Mouse (Mus musculus) embryonic facial prominence, embryonic 11.5 days (tissue): ENCODE data around the gene Fnbp1. TPM values are rescaled to one million over a fixed set of nuclear protein-coding genes. Genes with fewer than 3 reads are reported as not detected.

Experiments
- ATAC-seq: fragments of 200-750 bp; cut with Nextera tagmentation; replicated peaks from 2 replicates; pipeline ENCODE4 v1.8.0; 2017; ENCODE audit warnings: low read depth; ENCODE audit not compliant: insufficient number of reproducible peaks, low FRiP score, low TSS enrichment
- DNase-seq: peaks from one replicate; pipeline ENCODE4 v3.0.0-alpha.2; 2015; ENCODE audit warnings: low spot score
- H3K27ac ChIP-seq: fragments of 300-500 bp; sonication (generic); replicated peaks from 2 replicates; pipeline ENCODE4 v1.5.1; 2014; ENCODE audit warnings: mild to moderate bottlenecking, low read depth, low read length, control low read depth
- H3K27me3 ChIP-seq: fragments of 300-500 bp; sonication (generic); 2 replicates; pipeline ENCODE4 v1.6.1; 2014; ENCODE audit warnings: mild to moderate bottlenecking, low read length, moderate library complexity, mixed read lengths; ENCODE audit not compliant: control insufficient read depth, insufficient read depth
- H3K36me3 ChIP-seq: fragments of 300-500 bp; sonication (generic); replicated peaks from 2 replicates; pipeline ENCODE4 v1.6.1; 2014; ENCODE audit warnings: low read depth, mild to moderate bottlenecking, low read length, moderate library complexity, mixed read lengths; ENCODE audit not compliant: control insufficient read depth, insufficient read depth
- H3K4me1 ChIP-seq: fragments of 300-500 bp; sonication (generic); 2 replicates; pipeline ENCODE4 v1.6.1; 2014; ENCODE audit warnings: low read length, mixed read lengths; ENCODE audit not compliant: control insufficient read depth, insufficient read depth
- H3K4me2 ChIP-seq: fragments of 300-500 bp; sonication (generic); 2 replicates; pipeline ENCODE4 v1.6.1; 2014; ENCODE audit warnings: low read depth, mild to moderate bottlenecking, control low read depth, low read length, moderate library complexity
- H3K4me3 ChIP-seq: fragments of 300-500 bp; sonication (generic); 2 replicates; pipeline ENCODE4 v1.5.1; 2014; ENCODE audit warnings: low read depth, low read length, control low read depth
- H3K9ac ChIP-seq: fragments of 300-500 bp; sonication (generic); replicated peaks from 2 replicates; pipeline ENCODE4 v1.6.1; 2014; ENCODE audit warnings: mild to moderate bottlenecking, control low read depth, low read length
- H3K9me3 ChIP-seq: fragments of 300-500 bp; sonication (generic); replicated peaks from 2 replicates; pipeline ENCODE4 v1.6.1; 2016; ENCODE audit warnings: mild to moderate bottlenecking, low read length, inconsistent platforms, mixed read lengths; ENCODE audit not compliant: control insufficient read depth
- WGBS: fragments of 180-500 bp; shearing (Covaris S2); extraction: QIAGEN DNeasy Blood & Tissue Kit; methylation state at CpG from one replicate; pipeline ENCODE4 v1.1.7; 2014; 5-methylcytosine and 5-hydroxymethylcytosine counted together
- polyA plus RNA-seq: library from polyadenylated mRNA; unstranded; fragments of >200 nt; fragmentation: Nextera tagmentation; extraction: Ambion mirVana; gene quantifications from 2 replicates; pipeline ENCODE4 v1.2.1, GENCODE M21; 2014

The Fnbp1 gene
- polyA plus RNA-seq, 1 experiment from 2014 or later = 17.9 TPM

DNA sequence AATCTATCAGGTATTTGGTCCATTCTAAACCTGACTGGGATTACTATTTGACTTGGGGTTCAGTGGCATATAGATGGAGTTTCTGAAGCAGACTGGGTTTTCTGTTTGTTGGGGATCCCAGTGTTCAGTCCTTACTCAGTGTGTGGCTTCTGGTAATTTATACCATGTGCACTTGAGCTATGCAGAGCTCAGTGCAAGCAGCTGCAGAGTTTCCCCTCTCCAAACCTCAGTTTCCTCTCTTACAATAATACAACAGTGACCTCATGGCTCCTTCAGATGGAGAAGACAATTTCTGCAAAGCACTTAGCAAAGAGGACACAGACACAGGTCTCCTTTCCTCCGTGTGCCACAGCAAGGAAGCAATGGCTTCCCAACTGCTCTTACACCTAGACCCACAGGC, 3.1 kb upstream of the Fnbp1 start:
- Histone ChIP-seq H3K36me3 (no peaks in the 10 kb centered on the region), H3K4me3 (no peak overlapping the region), H3K9me3 (no peaks in the 10 kb centered on the region), H3K4me2 (no peak overlapping the region), H3K27ac (no peak overlapping the region), H3K4me1 (no peaks in the 10 kb centered on the region; the same call in 1 of the 2 replicates), H3K27me3 (no peaks in the 10 kb centered on the region), H3K9ac (no peak overlapping the region)
- ATAC-seq (no peak), DNase-seq (no peak)
- WGBS = 83% methylated on average over 1 of the region's 1 CpGs

DNA sequence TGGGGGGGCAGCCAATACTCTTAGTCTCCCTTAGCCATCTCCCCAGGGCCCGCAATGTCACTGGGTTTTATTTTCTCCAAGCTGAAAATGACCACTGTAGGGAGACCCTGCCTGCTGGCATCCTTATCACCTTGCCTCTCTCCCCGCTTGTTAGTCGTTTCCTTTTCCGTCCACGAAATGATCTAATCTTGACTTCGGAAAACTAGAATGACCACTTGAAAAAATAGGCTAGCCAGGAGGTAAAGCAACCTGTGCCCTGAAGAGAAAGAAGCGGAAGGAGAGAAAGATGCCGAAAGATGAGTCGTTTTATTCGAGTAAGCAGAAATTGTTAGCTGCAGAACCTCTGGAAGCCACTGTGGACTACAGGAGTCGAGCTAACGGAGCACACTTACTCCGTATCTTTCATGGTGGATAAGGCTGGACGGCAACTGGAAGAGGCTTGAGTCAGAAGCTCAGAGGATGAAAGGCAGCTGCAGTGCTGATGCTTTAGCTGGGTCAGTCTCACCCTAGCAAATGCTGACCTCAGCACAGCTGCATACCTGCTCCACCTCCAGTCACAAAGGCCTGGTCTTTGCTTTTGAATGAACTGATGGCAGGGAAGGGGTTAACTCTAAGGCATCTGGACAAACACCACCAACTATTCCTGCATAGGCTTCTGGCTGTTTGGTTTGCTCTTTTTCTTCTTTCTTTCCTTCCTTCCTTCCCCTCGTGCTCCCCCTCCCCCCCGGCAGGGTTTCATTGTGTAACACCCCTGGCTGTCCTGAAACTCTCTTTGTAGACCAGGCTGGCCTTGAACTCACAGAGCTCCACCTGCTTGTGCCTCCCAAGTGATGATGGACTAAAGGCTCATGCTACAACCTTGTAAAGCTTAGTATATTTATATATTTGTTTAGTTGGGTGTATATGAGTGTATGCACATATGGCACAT, 2.2 kb upstream of the Fnbp1 start:
- DNase-seq (no peak), ATAC-seq (no peak)
- Histone ChIP-seq H3K27me3 (no peaks in the 10 kb centered on the region), H3K9me3 (no peaks in the 10 kb centered on the region), H3K9ac (no peak overlapping the region), H3K36me3 (no peaks in the 10 kb centered on the region), H3K4me1 (no peaks in the 10 kb centered on the region; the same call in 1 of the 2 replicates), H3K4me3 (no peak overlapping the region), H3K27ac (no peak overlapping the region), H3K4me2 (no peak overlapping the region)
- WGBS = 76% methylated on average over 16 of the region's 16 CpGs

DNA sequence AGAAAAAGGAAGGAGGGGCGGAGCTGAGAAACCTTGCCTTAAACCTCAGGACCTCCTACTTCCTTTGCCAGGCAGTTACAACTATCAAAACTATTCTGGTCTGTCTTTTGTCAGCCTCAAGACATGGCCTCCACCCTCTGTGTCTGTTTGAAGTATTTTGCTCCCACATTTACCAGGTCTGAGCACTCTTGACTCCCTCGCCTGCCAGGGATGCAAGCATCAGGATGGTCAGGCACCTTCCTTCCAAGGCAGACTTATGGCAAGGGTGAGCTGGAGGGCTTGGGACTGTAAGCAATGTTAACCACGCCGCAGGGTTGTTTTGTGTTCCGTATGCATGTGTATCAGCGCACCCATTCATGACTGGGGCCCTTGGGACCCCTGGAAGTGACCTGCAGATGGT, 1.5 kb upstream of the Fnbp1 start:
- ATAC-seq (no peak), DNase-seq (no peak)
- Histone ChIP-seq H3K4me2 (no peak overlapping the region), H3K9me3 (no peaks in the 10 kb centered on the region), H3K4me1 (no peaks in the 10 kb centered on the region; the same call in 1 of the 2 replicates), H3K9ac (no peak overlapping the region), H3K4me3 (no peak overlapping the region), H3K27me3 (no peaks in the 10 kb centered on the region), H3K27ac (no peak overlapping the region), H3K36me3 (no peaks in the 10 kb centered on the region)
- 77% methylated on average over 6 of the region's 6 CpGs for WGBS

DNA sequence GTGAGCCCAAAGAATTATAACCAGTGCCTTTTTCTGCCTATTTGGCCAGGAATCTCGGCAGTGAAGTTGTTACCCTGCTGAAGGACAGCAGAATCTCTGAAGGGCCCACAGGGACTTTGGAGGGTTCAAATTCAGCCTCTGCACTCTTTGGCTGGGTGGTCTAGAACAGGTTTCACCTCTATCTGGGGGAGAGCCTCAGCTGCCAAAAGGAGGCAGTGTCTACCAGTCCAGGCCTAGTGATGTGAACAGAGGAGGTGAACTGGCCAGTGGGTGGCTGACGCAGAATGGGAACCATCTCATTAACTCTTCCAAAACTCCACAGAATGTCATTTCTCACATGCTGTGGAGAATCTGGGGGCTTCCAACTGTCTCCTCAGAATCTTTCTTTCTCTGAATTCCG, 697 bp upstream of the Fnbp1 start:
- no peak overlapping the region for H3K9ac ChIP-seq
- H3K4me1 ChIP-seq = no peaks in the 10 kb centered on the region; the same call in 1 of the 2 replicates
- no peaks in the 10 kb centered on the region for H3K9me3 ChIP-seq
- peak overlapping the region; percentile 89; the same call in 1 of the 2 replicates for H3K4me3 ChIP-seq
- ATAC-seq (no peak), DNase-seq (no peak)
- peak overlapping the region; percentile 97 for H3K4me2 ChIP-seq
- H3K27me3 ChIP-seq = no peaks in the 10 kb centered on the region
- no peaks in the 10 kb centered on the region for H3K36me3 ChIP-seq
- 35% methylated on average over 3 of the region's 3 CpGs for WGBS
- no peak overlapping the region for H3K27ac ChIP-seq

DNA sequence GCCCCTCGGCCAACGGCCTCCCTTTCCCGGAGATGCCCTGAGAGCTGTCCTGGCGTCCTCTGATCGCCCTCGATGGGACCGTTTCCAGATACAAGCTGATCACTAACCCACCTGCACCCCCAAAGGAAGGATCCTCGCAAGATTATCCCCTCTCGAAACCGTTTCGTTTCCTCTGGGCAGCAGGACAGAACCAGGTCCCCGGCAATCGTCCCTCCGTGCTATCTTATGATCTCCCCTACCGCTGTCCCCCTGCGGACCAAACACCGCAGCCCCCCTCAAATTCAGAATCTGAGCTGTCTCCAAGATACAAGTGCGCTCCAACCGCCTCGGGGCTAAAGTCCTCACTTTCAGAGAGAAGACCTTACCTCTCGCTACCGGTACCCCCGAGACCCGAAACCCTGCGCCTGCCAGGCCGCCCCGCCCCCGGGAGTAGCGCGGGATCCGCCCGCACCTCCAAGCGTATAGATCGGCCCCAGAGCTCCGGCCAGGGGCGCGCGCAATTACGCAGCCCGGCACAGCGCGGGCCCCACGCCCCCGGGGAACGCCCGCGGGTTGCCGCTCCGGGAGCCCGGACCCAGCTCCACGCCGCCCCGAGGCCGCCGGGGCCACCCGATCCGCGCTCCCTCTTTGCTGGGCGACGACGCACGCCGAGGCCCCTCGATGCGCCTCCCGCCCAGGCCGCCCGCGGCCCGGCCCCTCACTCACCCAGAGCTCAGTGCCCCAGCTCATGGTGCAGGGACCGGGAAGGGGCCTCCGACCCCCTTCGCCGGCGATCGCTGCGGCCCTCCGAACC, 538 bp downstream of the Fnbp1 start:
- Histone ChIP-seq H3K9ac (peak overlapping the region; percentile 88), H3K4me1 (no peaks in the 10 kb centered on the region; the same call in 1 of the 2 replicates), H3K27me3 (no peaks in the 10 kb centered on the region), H3K27ac (peak overlapping the region; percentile 38; the same call in 1 of the 2 replicates), H3K36me3 (no peaks in the 10 kb centered on the region), H3K4me3 (peak overlapping the region; percentile 89), H3K9me3 (no peaks in the 10 kb centered on the region), H3K4me2 (peak overlapping the region; percentile 97)
- ATAC-seq (peak; percentile 36), DNase-seq (peak; percentile 36)
- WGBS = under 1% methylated on average over 64 of the region's 78 CpGs

DNA sequence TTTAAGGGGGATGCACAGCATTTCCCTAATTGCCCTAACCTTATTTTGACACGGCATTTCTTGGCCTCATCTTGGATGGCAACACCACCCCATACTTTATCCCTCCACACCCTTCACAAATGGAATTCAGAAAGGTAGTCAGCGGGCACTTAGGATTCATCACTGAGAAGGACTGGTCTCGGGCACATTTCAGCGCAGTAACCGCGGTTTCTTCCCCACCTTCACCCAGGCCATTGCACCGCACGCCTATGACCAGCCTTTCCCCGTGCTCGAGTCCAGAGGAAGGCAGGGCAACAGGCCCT, 1.1 kb downstream of the Fnbp1 start:
- H3K36me3 ChIP-seq = no peaks in the 10 kb centered on the region
- H3K9ac ChIP-seq = peak overlapping the region; percentile 88
- H3K27me3 ChIP-seq = no peaks in the 10 kb centered on the region
- peak overlapping the region; percentile 97 for H3K4me2 ChIP-seq
- ATAC-seq = no peak
- no peak for DNase-seq
- WGBS = 9% methylated on average over 10 of the region's 10 CpGs
- H3K9me3 ChIP-seq = no peaks in the 10 kb centered on the region
- no peak overlapping the region for H3K27ac ChIP-seq
- H3K4me3 ChIP-seq = peak overlapping the region; percentile 89
- no peaks in the 10 kb centered on the region; the same call in 1 of the 2 replicates for H3K4me1 ChIP-seq

DNA sequence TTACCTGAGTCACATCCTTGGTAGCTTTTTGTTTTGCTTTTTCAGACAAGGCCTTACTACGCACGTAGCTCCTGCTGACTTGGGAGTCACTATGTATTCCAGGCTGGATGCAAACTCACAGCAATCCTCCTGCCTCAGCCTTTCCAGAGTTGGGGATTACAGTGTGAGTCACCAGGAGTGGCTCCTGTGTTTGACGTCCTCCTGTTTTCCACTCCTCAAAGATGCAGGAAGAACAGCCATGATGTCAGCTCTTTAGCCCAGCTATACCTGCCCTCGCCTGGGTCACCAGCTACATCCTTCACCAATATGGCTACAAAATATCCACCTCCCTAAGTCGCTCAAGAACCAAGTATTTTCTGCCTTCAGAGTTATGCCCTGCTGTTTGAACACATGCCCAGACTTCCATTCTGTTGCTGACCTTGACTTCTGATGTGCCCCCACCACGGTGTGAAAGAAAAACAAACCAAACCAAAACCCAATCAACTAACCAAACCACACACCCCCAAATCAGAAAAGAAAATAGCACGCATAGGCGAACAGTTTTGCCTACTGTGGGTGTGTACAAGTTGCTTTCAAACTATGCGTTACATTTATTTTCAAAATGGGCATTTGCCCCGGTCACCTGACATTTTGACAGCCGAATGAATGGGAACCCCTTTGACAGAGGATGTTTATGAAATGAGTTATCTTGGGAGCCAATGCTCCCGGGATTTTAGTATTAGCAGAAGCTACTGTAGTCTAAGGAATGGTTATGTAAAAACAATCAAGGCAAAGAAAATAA, 1.6 kb downstream of the Fnbp1 start:
- no peak overlapping the region for H3K27ac ChIP-seq
- H3K4me2 ChIP-seq = peak overlapping the region; percentile 97; the same call in 1 of the 2 replicates
- H3K4me3 ChIP-seq = no peak overlapping the region
- H3K36me3 ChIP-seq = no peaks in the 10 kb centered on the region
- H3K4me1 ChIP-seq = no peaks in the 10 kb centered on the region; the same call in 1 of the 2 replicates
- no peak overlapping the region for H3K9ac ChIP-seq
- ATAC-seq = no peak
- 83% methylated on average over 12 of the region's 12 CpGs for WGBS
- no peak for DNase-seq
- no peaks in the 10 kb centered on the region for H3K9me3 ChIP-seq
- no peaks in the 10 kb centered on the region for H3K27me3 ChIP-seq
